Mouse (Mus musculus) heart, embryonic 14.5 days (tissue): ENCODE results near the gene Unc93b1. TPM values are rescaled to one million over a fixed set of nuclear protein-coding genes. Genes with fewer than 3 reads are reported as not detected.
A peak's percentile ranks its signal among the peaks of the same experiment; 100 is the strongest.

Experiments
- ATAC-seq: fragments of 200-750 bp; cut with Nextera tagmentation; 2 replicates; pipeline ENCODE4 v1.8.0; 2017; ENCODE audit warnings: low read depth, moderate TSS enrichment; ENCODE audit not compliant: insufficient number of reproducible peaks, insufficient read depth, low FRiP score
- H3K27ac ChIP-seq, 2 experiments: fragments of 200-500 bp in 1 of 2; fragments of 300-500 bp in 1 of 2; sonication (generic) in 1 of 2; replicated peaks in 1 of 2; 2 replicates each; pipeline ENCODE4 v1.5.1; 2012 to 2014; ENCODE audit warnings: low read depth in 2 of 2, low read length in 2 of 2, control low read depth in 1 of 2, mild to moderate bottlenecking in 1 of 2, mixed read lengths in 1 of 2; ENCODE audit not compliant: control insufficient read depth in 1 of 2, insufficient read depth in 1 of 2
- H3K27me3 ChIP-seq: fragments of 300-500 bp; sonication (generic); 2 replicates; pipeline ENCODE4 v1.6.1; 2014; ENCODE audit warnings: mild to moderate bottlenecking, low read length, control low read depth; ENCODE audit not compliant: control insufficient read depth, insufficient read depth
- H3K36me3 ChIP-seq: fragments of 300-500 bp; sonication (generic); 2 replicates; pipeline ENCODE4 v1.6.1; 2014; ENCODE audit warnings: mild to moderate bottlenecking, control low read depth, low read length, mixed read lengths; ENCODE audit not compliant: control insufficient read depth, insufficient read depth
- H3K4me1 ChIP-seq, 2 experiments: fragments of 200-500 bp in 1 of 2; fragments of 300-500 bp in 1 of 2; sonication (generic) in 1 of 2; 2 replicates each; pipeline ENCODE4 v1.6.1; 2012 to 2014; ENCODE audit warnings: low read length in 2 of 2, control low read depth in 1 of 2, mixed read lengths in 1 of 2; ENCODE audit not compliant: control insufficient read depth in 2 of 2, insufficient read depth in 2 of 2
- H3K4me2 ChIP-seq: fragments of 300-500 bp; sonication (generic); 2 replicates; pipeline ENCODE4 v1.6.1; 2014; ENCODE audit warnings: mild to moderate bottlenecking, low read length
- H3K4me3 ChIP-seq, 2 experiments: fragments of 200-500 bp in 1 of 2; fragments of 300-500 bp in 1 of 2; sonication (generic) in 1 of 2; 2 replicates each; pipeline ENCODE4 v1.5.1; 2012 to 2014; ENCODE audit warnings: low read length in 2 of 2, mild to moderate bottlenecking in 2 of 2, control low read depth in 1 of 2, low read depth in 1 of 2, moderate library complexity in 1 of 2; ENCODE audit not compliant: control insufficient read depth in 1 of 2, insufficient read depth in 1 of 2
- H3K9ac ChIP-seq: fragments of 300-500 bp; sonication (generic); 2 replicates; pipeline ENCODE4 v1.6.1; 2014; ENCODE audit warnings: mild to moderate bottlenecking, low read length
- H3K9me3 ChIP-seq: fragments of 300-500 bp; sonication (generic); 2 replicates; pipeline ENCODE4 v1.6.1; 2016; ENCODE audit warnings: low read length, control low read depth; ENCODE audit not compliant: control insufficient read depth
- WGBS: fragments of 180-500 bp; shearing (Covaris S2); extraction: QIAGEN DNeasy Blood & Tissue Kit; methylation state at CpG from one replicate; pipeline ENCODE4 v1.1.7; 2014; 5-methylcytosine and 5-hydroxymethylcytosine counted together
- polyA plus RNA-seq: library from polyadenylated mRNA; unstranded; fragments of >200 nt; fragmentation: Nextera tagmentation; extraction: Ambion mirVana; gene quantifications from 2 replicates; pipeline ENCODE4 v1.2.1, GENCODE M21; 2014

Unc93b1 gene
- polyA plus RNA-seq, 1 experiment from 2014 or later: 14.5 TPM

GRCm38 (mm10) chr19:3914535-3914934 is 20.5 kb upstream of the Unc93b1 start:
- Histone ChIP-seq H3K4me1 (peaks cover 10 to 14% of the 10 kb centered on the region in 2 experiments), H3K27ac (no peak overlapping the region), H3K9ac (no peak overlapping the region), H3K27me3 (no peaks in the 10 kb centered on the region), H3K36me3 (peaks cover 20% of the 10 kb centered on the region), H3K9me3 (no peaks in the 10 kb centered on the region), H3K4me2 (no peak overlapping the region), H3K4me3 (no peak overlapping the region)
- no peak for ATAC-seq
- 83% methylated on average over 5 of the region's 5 CpGs for WGBS

DNA sequence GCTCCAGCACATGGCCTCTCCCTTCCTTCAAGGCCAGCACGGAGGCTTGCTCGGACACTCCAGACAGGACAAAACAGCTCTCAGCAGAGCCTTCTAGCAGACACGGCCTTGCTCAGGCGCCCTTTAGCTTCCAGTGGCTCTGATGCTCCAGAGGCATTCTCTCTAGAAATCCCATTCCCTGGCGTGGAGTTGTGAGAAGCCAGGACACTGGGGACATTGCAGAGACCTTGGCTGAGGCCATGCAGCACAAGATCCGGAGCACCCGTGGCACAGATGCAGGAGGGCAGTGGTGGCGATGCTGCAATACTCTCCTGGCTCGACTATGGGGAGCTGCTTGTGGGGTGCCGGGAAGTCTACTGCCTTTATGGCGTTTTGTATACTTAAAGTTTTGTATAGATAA is 18.3 kb upstream of the Unc93b1 start:
- WGBS: 72% methylated on average over 11 of the region's 11 CpGs
- H3K27me3 ChIP-seq: no peaks in the 10 kb centered on the region
- no peak overlapping the region for H3K27ac ChIP-seq
- no peak overlapping the region for H3K9ac ChIP-seq
- H3K4me2 ChIP-seq: no peak overlapping the region
- ATAC-seq: no peak
- H3K4me3 ChIP-seq: no peak overlapping the region
- peaks cover 9 to 13% of the 10 kb centered on the region in 2 experiments for H3K4me1 ChIP-seq
- H3K9me3 ChIP-seq: no peaks in the 10 kb centered on the region
- H3K36me3 ChIP-seq: no peaks in the 10 kb centered on the region

DNA sequence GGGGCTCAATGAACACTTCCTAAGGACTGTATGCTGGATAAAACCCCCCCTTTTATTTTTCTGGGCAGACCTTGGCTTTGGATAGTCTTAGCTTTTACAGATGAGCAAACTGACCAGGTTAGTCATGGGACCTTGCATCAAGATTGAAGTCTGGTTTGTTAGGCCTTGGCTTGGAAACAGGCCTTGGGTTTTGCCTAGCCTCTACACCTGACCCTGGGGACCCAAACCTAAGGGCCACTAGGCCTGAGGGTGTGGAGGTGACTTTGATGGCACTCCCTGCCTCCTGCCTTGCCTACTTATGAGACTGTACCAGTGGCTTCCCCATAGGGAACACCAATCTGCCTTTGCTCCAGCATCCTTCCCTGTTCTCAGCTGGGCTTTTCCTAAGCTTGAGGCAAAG is 15.1 kb upstream of the Unc93b1 start:
- peaks cover 7 to 8% of the 10 kb centered on the region in 2 experiments; a peak in 2 of 4 replicates for H3K4me1 ChIP-seq
- H3K36me3 ChIP-seq: no peaks in the 10 kb centered on the region
- no peak overlapping the region for H3K4me2 ChIP-seq
- no peak for ATAC-seq
- H3K27ac ChIP-seq: no peak overlapping the region
- H3K27me3 ChIP-seq: no peaks in the 10 kb centered on the region
- no peaks in the 10 kb centered on the region for H3K9me3 ChIP-seq
- no peak overlapping the region for H3K9ac ChIP-seq
- H3K4me3 ChIP-seq: no peak overlapping the region

DNA sequence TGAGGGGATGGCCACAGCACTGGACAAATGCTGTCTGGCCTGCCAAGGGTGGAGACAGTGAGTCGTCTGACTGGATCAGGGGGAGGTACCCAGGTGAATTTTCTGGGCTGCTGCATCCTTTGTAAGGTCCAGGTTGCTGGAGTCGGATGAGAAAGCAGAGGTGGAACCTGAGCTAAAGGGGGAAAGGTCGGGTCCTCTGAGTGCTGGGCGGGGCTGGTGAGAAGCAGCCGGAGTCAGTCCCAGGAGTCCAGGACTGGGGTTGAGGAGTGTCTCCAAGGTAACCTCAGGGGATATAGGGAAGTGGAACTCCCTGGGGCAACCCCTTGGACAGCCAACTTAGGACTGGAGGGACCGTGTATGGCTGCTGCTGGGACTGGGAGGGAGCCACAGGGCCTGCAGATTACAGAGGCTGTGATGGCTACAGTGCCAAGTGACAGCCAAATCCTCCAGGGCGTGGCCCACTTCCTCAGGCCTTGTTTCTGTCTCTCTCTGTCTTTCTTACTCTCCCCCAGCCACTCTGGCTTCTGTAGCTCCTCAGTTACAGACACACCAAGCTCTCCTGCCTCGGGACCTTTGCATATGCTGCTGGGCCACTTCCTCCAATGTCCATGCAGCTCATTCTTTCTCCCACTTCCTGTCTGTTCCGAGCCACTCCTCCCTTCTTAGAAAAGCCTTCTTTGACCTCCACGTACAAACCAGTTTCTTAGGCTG is 12.2 kb upstream of the Unc93b1 start:
- H3K27ac ChIP-seq: no peak overlapping the region; a peak in 1 of 4 replicates
- H3K27me3 ChIP-seq: no peaks in the 10 kb centered on the region
- WGBS: 58% methylated on average over 10 of the region's 10 CpGs
- no peaks in the 10 kb centered on the region for H3K9me3 ChIP-seq
- H3K4me3 ChIP-seq: no peak overlapping the region
- ATAC-seq: no peak
- H3K4me1 ChIP-seq: peaks cover 8 to 9% of the 10 kb centered on the region in 2 experiments; a peak in 2 of 4 replicates
- H3K36me3 ChIP-seq: no peaks in the 10 kb centered on the region
- no peak overlapping the region for H3K4me2 ChIP-seq
- no peak overlapping the region for H3K9ac ChIP-seq

DNA sequence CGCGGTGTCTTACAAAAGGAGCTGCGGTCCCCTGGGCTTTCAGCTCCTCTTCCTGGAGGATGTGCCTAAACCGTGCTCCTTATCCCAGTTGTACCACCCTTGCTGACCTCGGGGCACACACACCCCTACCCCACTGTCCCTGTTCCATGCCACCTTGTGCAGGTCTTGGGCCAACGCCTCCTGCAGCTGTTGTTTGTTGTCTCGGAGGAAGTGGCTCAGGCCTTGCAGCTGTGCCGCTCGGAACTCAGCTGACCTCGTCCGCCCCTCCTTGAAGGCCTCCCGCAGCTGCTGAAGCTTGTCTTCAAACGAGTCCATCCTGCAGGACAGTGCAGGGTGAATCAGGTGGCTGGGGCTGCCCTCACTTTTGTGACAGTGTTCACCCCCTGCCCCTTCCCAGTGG is 11.4 kb upstream of the Unc93b1 start:
- 57% methylated on average over 13 of the region's 13 CpGs for whole genome bisulfite sequencing
- Histone ChIP-seq H3K4me1 (peaks cover 8 to 9% of the 10 kb centered on the region in 2 experiments; a peak in 2 of 4 replicates), H3K4me3 (no peak overlapping the region), H3K27me3 (no peaks in the 10 kb centered on the region), H3K36me3 (no peaks in the 10 kb centered on the region), H3K9ac (no peak overlapping the region), H3K4me2 (no peak overlapping the region), H3K9me3 (no peaks in the 10 kb centered on the region), H3K27ac (peak overlapping the region in 1 of 2 experiments; percentile 18; a peak in 1 of 4 replicates)
- ATAC-seq: no peak

DNA sequence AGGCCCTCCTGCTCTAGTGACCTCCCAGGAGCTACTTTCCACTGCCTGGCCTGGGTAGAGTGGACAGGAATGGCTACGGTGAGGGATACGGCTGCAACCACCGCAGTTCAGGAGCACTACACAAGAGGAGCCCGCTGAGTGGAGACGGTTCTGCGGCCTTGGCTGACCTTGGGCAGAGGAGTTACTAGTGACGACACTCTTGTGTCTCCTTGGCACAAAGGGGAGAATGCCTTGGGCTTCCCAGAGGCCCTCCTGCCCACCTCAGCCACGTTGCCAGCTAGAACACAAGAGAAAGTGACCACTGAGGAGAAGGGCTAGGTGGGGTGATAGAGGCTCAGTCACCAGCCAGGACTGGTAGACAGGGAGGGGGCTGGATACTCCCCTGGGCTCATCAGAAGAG is 10.8 kb upstream of the Unc93b1 start:
- no peaks in the 10 kb centered on the region for H3K36me3 ChIP-seq
- no peaks in the 10 kb centered on the region for H3K27me3 ChIP-seq
- H3K4me1 ChIP-seq: peaks cover 12 to 15% of the 10 kb centered on the region in 2 experiments
- no peaks in the 10 kb centered on the region for H3K9me3 ChIP-seq
- 64% methylated on average over 8 of the region's 8 CpGs for WGBS
- no peak overlapping the region for H3K4me3 ChIP-seq
- H3K9ac ChIP-seq: no peak overlapping the region
- H3K27ac ChIP-seq: no peak overlapping the region
- ATAC-seq: no peak
- H3K4me2 ChIP-seq: no peak overlapping the region

- H3K9me3 ChIP-seq: no peaks in the 10 kb centered on the region
- no peak overlapping the region for H3K27ac ChIP-seq
- H3K4me1 ChIP-seq: peaks cover 19 to 22% of the 10 kb centered on the region in 2 experiments
- ATAC-seq: no peak
- no peaks in the 10 kb centered on the region for H3K36me3 ChIP-seq
- H3K4me3 ChIP-seq: no peak overlapping the region
- 91% methylated on average over 7 of the region's 7 CpGs for WGBS
- H3K9ac ChIP-seq: no peak overlapping the region
- H3K27me3 ChIP-seq: no peaks in the 10 kb centered on the region
- H3K4me2 ChIP-seq: no peak overlapping the region
These were observed 10.1 kb upstream of the Unc93b1 start for GRCm38 (mm10) chr19:3924868-3925267.

- WGBS: 92% methylated on average over 6 of the region's 6 CpGs
- H3K27me3 ChIP-seq: no peaks in the 10 kb centered on the region
- H3K4me2 ChIP-seq: no peak overlapping the region
- peaks cover 29 to 32% of the 10 kb centered on the region in 2 experiments for H3K4me1 ChIP-seq
- no peaks in the 10 kb centered on the region for H3K9me3 ChIP-seq
- no peak for ATAC-seq
- no peak overlapping the region for H3K9ac ChIP-seq
- H3K27ac ChIP-seq: no peak overlapping the region
- H3K4me3 ChIP-seq: no peak overlapping the region
- H3K36me3 ChIP-seq: no peaks in the 10 kb centered on the region
These were observed 9.1 kb upstream of the Unc93b1 start for GRCm38 (mm10) chr19:3925859-3926258.
